Mouse (Mus musculus): Measurements from ENCODE around the gene Pygm. TPM values are rescaled to one million over a fixed set of nuclear protein-coding genes. Genes with fewer than 3 reads are reported as not detected.

The Pygm gene
- polyA plus RNA-seq, 1 experiment from 2014 or later = 35.6 TPM

GRCm38 (mm10) chr19:6342276-6342933 lies 41.8 kb upstream of the Pygm start:
- no peaks in the 10 kb centered on the region for H3K9me3 ChIP-seq (replicated peaks)
- 73% methylated on average over 5 of the region's 5 CpGs for WGBS
- H3K27ac ChIP-seq (replicated peaks) = no peak overlapping the region
- H3K27me3 ChIP-seq = no peaks in the 10 kb centered on the region
- H3K4me1 ChIP-seq = peaks cover 23% of the 10 kb centered on the region
- ATAC-seq (ENCODE audit: insufficient number of reproducible peaks, low FRiP score, low TSS enrichment, low read depth) = no peak
- H3K4me2 ChIP-seq (replicated peaks) = peak overlapping the region; percentile 93
- H3K9ac ChIP-seq = no peak overlapping the region
- peak overlapping the region; percentile 76; the same call in 1 of the 2 replicates for H3K4me3 ChIP-seq (replicated peaks)
- H3K36me3 ChIP-seq = peaks cover 67% of the 10 kb centered on the region

GRCm38 (mm10) chr19:6343066-6343925 lies 40.9 kb upstream of the Pygm start:
- Histone ChIP-seq H3K4me3 (replicated peaks) (no peak overlapping the region), H3K27me3 (no peaks in the 10 kb centered on the region), H3K9me3 (replicated peaks) (no peaks in the 10 kb centered on the region), H3K9ac (no peak overlapping the region), H3K36me3 (peaks cover 58% of the 10 kb centered on the region), H3K4me2 (replicated peaks) (no peak overlapping the region), H3K27ac (replicated peaks) (no peak overlapping the region), H3K4me1 (peaks cover 23% of the 10 kb centered on the region)
- WGBS = 84% methylated on average over 19 of the region's 19 CpGs
- no peak for ATAC-seq (ENCODE audit: insufficient number of reproducible peaks, low FRiP score, low TSS enrichment, low read depth)

GRCm38 (mm10) chr19:6343996-6344395 lies 40.2 kb upstream of the Pygm start:
- H3K9me3 ChIP-seq (replicated peaks) = no peaks in the 10 kb centered on the region
- H3K36me3 ChIP-seq = peaks cover 57% of the 10 kb centered on the region
- no peaks in the 10 kb centered on the region for H3K27me3 ChIP-seq
- whole genome bisulfite sequencing = 82% methylated on average over 5 of the region's 5 CpGs
- ATAC-seq (ENCODE audit: insufficient number of reproducible peaks, low FRiP score, low TSS enrichment, low read depth) = no peak
- H3K4me1 ChIP-seq = peaks cover 29% of the 10 kb centered on the region
- H3K27ac ChIP-seq (replicated peaks) = no peak overlapping the region
- H3K9ac ChIP-seq = no peak overlapping the region
- H3K4me2 ChIP-seq (replicated peaks) = no peak overlapping the region
- H3K4me3 ChIP-seq (replicated peaks) = no peak overlapping the region

- H3K36me3 ChIP-seq = peaks cover 44% of the 10 kb centered on the region
- WGBS = 86% methylated on average over 5 of the region's 5 CpGs
- no peak overlapping the region for H3K4me3 ChIP-seq (replicated peaks)
- H3K27ac ChIP-seq (replicated peaks) = no peak overlapping the region
- no peak overlapping the region for H3K9ac ChIP-seq
- H3K27me3 ChIP-seq = no peaks in the 10 kb centered on the region
- H3K4me1 ChIP-seq = peaks cover 27% of the 10 kb centered on the region
- no peaks in the 10 kb centered on the region for H3K9me3 ChIP-seq (replicated peaks)
- ATAC-seq (ENCODE audit: insufficient number of reproducible peaks, low FRiP score, low TSS enrichment, low read depth) = no peak
- H3K4me2 ChIP-seq (replicated peaks) = no peak overlapping the region
Observed at GRCm38 (mm10) chr19:6346023-6346422, 38.2 kb upstream of the Pygm start.

GRCm38 (mm10) chr19:6346661-6347060 lies 37.5 kb upstream of the Pygm start:
- H3K9me3 ChIP-seq (replicated peaks) = no peaks in the 10 kb centered on the region

GRCm38 (mm10) chr19:6347615-6348014 lies 36.6 kb upstream of the Pygm start:
- peaks cover 19% of the 10 kb centered on the region for H3K4me1 ChIP-seq
- peaks cover 51% of the 10 kb centered on the region for H3K36me3 ChIP-seq
- 87% methylated on average over 4 of the region's 4 CpGs for WGBS

More at GRCm38 (mm10) chr19:6346661-6347060, 37.5 kb upstream of the Pygm start:
- peaks cover 27% of the 10 kb centered on the region for H3K4me1 ChIP-seq
- no peak overlapping the region for H3K4me3 ChIP-seq (replicated peaks)
- peaks cover 44% of the 10 kb centered on the region for H3K36me3 ChIP-seq
- no peak overlapping the region for H3K27ac ChIP-seq (replicated peaks)
- no peak overlapping the region for H3K9ac ChIP-seq
- H3K4me2 ChIP-seq (replicated peaks) = no peak overlapping the region
- H3K27me3 ChIP-seq = no peaks in the 10 kb centered on the region
- WGBS = 87% methylated on average over 10 of the region's 10 CpGs
- no peak for ATAC-seq (ENCODE audit: insufficient number of reproducible peaks, low FRiP score, low TSS enrichment, low read depth)

GRCm38 (mm10) chr19:6348717-6349116 lies 35.5 kb upstream of the Pygm start:
- 50% methylated on average over 9 of the region's 9 CpGs for WGBS
- Histone ChIP-seq H3K27ac (replicated peaks) (0 out of 2 replicates have a peak overlapping the region, but pooled peaks have one; percentile 28), H3K9ac (0 out of 2 replicates have a peak overlapping the region, but pooled peaks have one; percentile 4)

More at GRCm38 (mm10) chr19:6347615-6348014, 36.6 kb upstream of the Pygm start:
- H3K27ac ChIP-seq (replicated peaks) = no peak overlapping the region
- H3K9ac ChIP-seq = no peak overlapping the region
- H3K4me2 ChIP-seq (replicated peaks) = no peak overlapping the region
- no peak for ATAC-seq (ENCODE audit: insufficient number of reproducible peaks, low FRiP score, low TSS enrichment, low read depth)
- no peak overlapping the region for H3K4me3 ChIP-seq (replicated peaks)
- no peaks in the 10 kb centered on the region for H3K9me3 ChIP-seq (replicated peaks)
- H3K27me3 ChIP-seq = no peaks in the 10 kb centered on the region

GRCm38 (mm10) chr19:6349215-6349983 lies 34.8 kb upstream of the Pygm start:
- H3K9me3 ChIP-seq (replicated peaks) = no peaks in the 10 kb centered on the region
- 0 out of 2 replicates have a peak overlapping the region, but pooled peaks have one; percentile 28 for H3K27ac ChIP-seq (replicated peaks)
- H3K4me1 ChIP-seq = peaks cover 19% of the 10 kb centered on the region
- H3K9ac ChIP-seq = 0 out of 2 replicates have a peak overlapping the region, but pooled peaks have one; percentile 4
- WGBS = 19% methylated on average over 14 of the region's 14 CpGs
- H3K27me3 ChIP-seq = no peaks in the 10 kb centered on the region
- H3K36me3 ChIP-seq = peaks cover 57% of the 10 kb centered on the region
- no peak overlapping the region for H3K4me2 ChIP-seq (replicated peaks)
- ATAC-seq (ENCODE audit: insufficient number of reproducible peaks, low FRiP score, low TSS enrichment, low read depth) = no peak
- no peak overlapping the region for H3K4me3 ChIP-seq (replicated peaks)

More at GRCm38 (mm10) chr19:6348717-6349116, 35.5 kb upstream of the Pygm start:
- Histone ChIP-seq H3K9me3 (replicated peaks) (no peaks in the 10 kb centered on the region), H3K4me1 (peaks cover 19% of the 10 kb centered on the region), H3K27me3 (no peaks in the 10 kb centered on the region), H3K36me3 (peaks cover 58% of the 10 kb centered on the region), H3K4me2 (replicated peaks) (no peak overlapping the region), H3K4me3 (replicated peaks) (no peak overlapping the region)
- no peak for ATAC-seq (ENCODE audit: insufficient number of reproducible peaks, low FRiP score, low TSS enrichment, low read depth)

- H3K36me3 ChIP-seq = peaks cover 39% of the 10 kb centered on the region
- H3K27me3 ChIP-seq = no peaks in the 10 kb centered on the region
- no peak for ATAC-seq (ENCODE audit: insufficient number of reproducible peaks, low FRiP score, low TSS enrichment, low read depth)
- peaks cover 22% of the 10 kb centered on the region for H3K4me1 ChIP-seq
- H3K4me2 ChIP-seq (replicated peaks) = no peak overlapping the region
- H3K27ac ChIP-seq (replicated peaks) = no peak overlapping the region
- 61% methylated on average over 14 of the region's 14 CpGs for WGBS
- H3K9me3 ChIP-seq (replicated peaks) = no peaks in the 10 kb centered on the region
- 0 out of 2 replicates have a peak overlapping the region, but pooled peaks have one; percentile 4 for H3K9ac ChIP-seq
- no peak overlapping the region for H3K4me3 ChIP-seq (replicated peaks)
Observed at GRCm38 (mm10) chr19:6351431-6352106, 32.6 kb upstream of the Pygm start.

GRCm38 (mm10) chr19:6352107-6352505 lies 32.1 kb upstream of the Pygm start:
- 82% methylated on average over 2 of the region's 2 CpGs for WGBS
- ATAC-seq (ENCODE audit: insufficient number of reproducible peaks, low FRiP score, low TSS enrichment, low read depth) = no peak
- no peaks in the 10 kb centered on the region for H3K9me3 ChIP-seq (replicated peaks)

More at GRCm38 (mm10) chr19:6352107-6352505, 32.1 kb upstream of the Pygm start:
- H3K9ac ChIP-seq = no peak overlapping the region
- H3K4me3 ChIP-seq (replicated peaks) = no peak overlapping the region
- H3K4me1 ChIP-seq = peaks cover 22% of the 10 kb centered on the region
- H3K36me3 ChIP-seq = peaks cover 33% of the 10 kb centered on the region
- no peak overlapping the region for H3K4me2 ChIP-seq (replicated peaks)
- no peaks in the 10 kb centered on the region for H3K27me3 ChIP-seq
- H3K27ac ChIP-seq (replicated peaks) = no peak overlapping the region
